Mouse (Mus musculus): ENCODE results near the gene Cacna1d. TPM values are rescaled to one million over a fixed set of nuclear protein-coding genes. Genes with fewer than 3 reads are reported as not detected.

Gene Cacna1d
- polyA plus RNA-seq, 1 experiment from 2014 or later, result 0.36 TPM

- no peak for TF ChIP-seq EP300 (IDR thresholded peaks at IDR 0.05; ENCODE audit: low read depth)
- TF ChIP-seq CTCF (IDR thresholded peaks at IDR 0.05; ENCODE audit: low read depth), result no peak
- Histone ChIP-seq H3K27me3 (ENCODE audit: insufficient read depth, low read length) (no peaks in the 10 kb centered on the region), H3K4me2 (ENCODE audit: low read depth, low read length) (no peak overlapping the region), H3K27ac (ENCODE audit: low read depth) (no peak overlapping the region), H3K4me3 (ENCODE audit: low read depth, low read length) (no peak overlapping the region), H3K9ac (replicated peaks) (no peak overlapping the region), H3K9me3 (ENCODE audit: low read length) (no peaks in the 10 kb centered on the region), H3K4me1 (ENCODE audit: insufficient read depth) (no peaks in the 10 kb centered on the region), H3K36me3 (replicated peaks; ENCODE audit: insufficient read depth, low read length) (no peaks in the 10 kb centered on the region)
- ATAC-seq (no peak), DNase-seq (peak; percentile 6)
- 69% methylated on average over 10 of the region's 10 CpGs for WGBS (ENCODE audit: insufficient replicate concordance)
Observed at GRCm38 (mm10) chr14:30317616-30318015, 173.6 kb downstream of the Cacna1d start.

GRCm38 (mm10) chr14:30311206-30311889 is 179.9 kb downstream of the Cacna1d start:
- Histone ChIP-seq H3K27me3 (ENCODE audit: insufficient read depth, low read length) (no peaks in the 10 kb centered on the region), H3K4me3 (ENCODE audit: low read depth, low read length) (no peak overlapping the region), H3K4me2 (ENCODE audit: low read depth, low read length) (no peak overlapping the region), H3K4me1 (ENCODE audit: insufficient read depth) (no peaks in the 10 kb centered on the region), H3K36me3 (replicated peaks; ENCODE audit: insufficient read depth, low read length) (no peaks in the 10 kb centered on the region), H3K9ac (replicated peaks) (no peak overlapping the region), H3K27ac (ENCODE audit: low read depth) (no peak overlapping the region), H3K9me3 (ENCODE audit: low read length) (no peaks in the 10 kb centered on the region)
- DNase-seq, result no peak
- no peak for ATAC-seq
- 65% methylated on average over 13 of the region's 13 CpGs for WGBS (ENCODE audit: insufficient replicate concordance)
- no peak for TF ChIP-seq EP300 (IDR thresholded peaks at IDR 0.05; ENCODE audit: low read depth)
- TF ChIP-seq CTCF (IDR thresholded peaks at IDR 0.05; ENCODE audit: low read depth), result no peak

- no peaks in the 10 kb centered on the region for H3K27me3 ChIP-seq (ENCODE audit: insufficient read depth, low read length)
- TF ChIP-seq CTCF (IDR thresholded peaks at IDR 0.05; ENCODE audit: low read depth), result no peak
- no peaks in the 10 kb centered on the region for H3K4me1 ChIP-seq (ENCODE audit: insufficient read depth)
- H3K4me2 ChIP-seq (ENCODE audit: low read depth, low read length), result no peak overlapping the region
- no peak for ATAC-seq
- H3K27ac ChIP-seq (ENCODE audit: low read depth), result no peak overlapping the region
- no peaks in the 10 kb centered on the region for H3K9me3 ChIP-seq (ENCODE audit: low read length)
- WGBS (ENCODE audit: insufficient replicate concordance), result 79% methylated on average over 10 of the region's 10 CpGs
- H3K36me3 ChIP-seq (replicated peaks; ENCODE audit: insufficient read depth, low read length), result no peaks in the 10 kb centered on the region
- no peak overlapping the region for H3K9ac ChIP-seq (replicated peaks)
- H3K4me3 ChIP-seq (ENCODE audit: low read depth, low read length), result no peak overlapping the region
- no peak for DNase-seq
Observed at GRCm38 (mm10) chr14:30310236-30310635, 181.0 kb downstream of the Cacna1d start.

- no peak overlapping the region for H3K4me2 ChIP-seq (ENCODE audit: low read depth, low read length)
Observed at GRCm38 (mm10) chr14:30306221-30306620, 185.0 kb downstream of the Cacna1d start.

GRCm38 (mm10) chr14:30299946-30300345 is 191.3 kb downstream of the Cacna1d start:
- H3K27me3 ChIP-seq (ENCODE audit: insufficient read depth, low read length), result no peaks in the 10 kb centered on the region
- no peaks in the 10 kb centered on the region for H3K4me1 ChIP-seq (ENCODE audit: insufficient read depth)
- DNase-seq (no peak), ATAC-seq (no peak)
- no peak overlapping the region for H3K4me3 ChIP-seq (ENCODE audit: low read depth, low read length)
- H3K4me2 ChIP-seq (ENCODE audit: low read depth, low read length), result no peak overlapping the region
- TF ChIP-seq EP300 (IDR thresholded peaks at IDR 0.05; ENCODE audit: low read depth) (no peak), CTCF (IDR thresholded peaks at IDR 0.05; ENCODE audit: low read depth) (no peak)
- H3K9ac ChIP-seq (replicated peaks), result no peak overlapping the region
- no peak overlapping the region for H3K27ac ChIP-seq (ENCODE audit: low read depth)
- H3K36me3 ChIP-seq (replicated peaks; ENCODE audit: insufficient read depth, low read length), result no peaks in the 10 kb centered on the region
- 83% methylated on average over 7 of the region's 7 CpGs for WGBS (ENCODE audit: insufficient replicate concordance)
- no peaks in the 10 kb centered on the region for H3K9me3 ChIP-seq (ENCODE audit: low read length)

More at GRCm38 (mm10) chr14:30306221-30306620, 185.0 kb downstream of the Cacna1d start:
- Histone ChIP-seq H3K4me3 (ENCODE audit: low read depth, low read length) (no peak overlapping the region), H3K27me3 (ENCODE audit: insufficient read depth, low read length) (no peaks in the 10 kb centered on the region), H3K27ac (ENCODE audit: low read depth) (no peak overlapping the region), H3K4me1 (ENCODE audit: insufficient read depth) (no peaks in the 10 kb centered on the region), H3K9ac (replicated peaks) (no peak overlapping the region), H3K9me3 (ENCODE audit: low read length) (no peaks in the 10 kb centered on the region), H3K36me3 (replicated peaks; ENCODE audit: insufficient read depth, low read length) (no peaks in the 10 kb centered on the region)
- DNase-seq (no peak), ATAC-seq (no peak)
- 79% methylated on average over 6 of the region's 6 CpGs for WGBS (ENCODE audit: insufficient replicate concordance)
- TF ChIP-seq CTCF (IDR thresholded peaks at IDR 0.05; ENCODE audit: low read depth) (no peak), EP300 (IDR thresholded peaks at IDR 0.05; ENCODE audit: low read depth) (no peak)

GRCm38 (mm10) chr14:30297492-30297891 is 193.8 kb downstream of the Cacna1d start:
- ATAC-seq, result no peak
- H3K9me3 ChIP-seq (ENCODE audit: low read length), result no peaks in the 10 kb centered on the region
- WGBS (ENCODE audit: insufficient replicate concordance), result 84% methylated on average over 11 of the region's 11 CpGs
- no peak overlapping the region for H3K4me2 ChIP-seq (ENCODE audit: low read depth, low read length)
- no peak overlapping the region for H3K27ac ChIP-seq (ENCODE audit: low read depth)
- no peaks in the 10 kb centered on the region for H3K4me1 ChIP-seq (ENCODE audit: insufficient read depth)
- H3K27me3 ChIP-seq (ENCODE audit: insufficient read depth, low read length), result no peaks in the 10 kb centered on the region
- no peaks in the 10 kb centered on the region for H3K36me3 ChIP-seq (replicated peaks; ENCODE audit: insufficient read depth, low read length)
- H3K9ac ChIP-seq (replicated peaks), result no peak overlapping the region
- H3K4me3 ChIP-seq (ENCODE audit: low read depth, low read length), result no peak overlapping the region
- no peak for DNase-seq
- TF ChIP-seq EP300 (IDR thresholded peaks at IDR 0.05; ENCODE audit: low read depth), result no peak
- TF ChIP-seq CTCF (IDR thresholded peaks at IDR 0.05; ENCODE audit: low read depth), result no peak

Data from liver, postnatal 0 days (tissue).